Mouse (Mus musculus): Measurements from ENCODE around the gene Fstl5.

Fstl5 gene

GRCm38 (mm10) chr3:76508811-76509210 lies 434.7 kb downstream of the Fstl5 start:
- no peak for DNase-seq (ENCODE audit: low spot score in 2 of 2)

DNA sequence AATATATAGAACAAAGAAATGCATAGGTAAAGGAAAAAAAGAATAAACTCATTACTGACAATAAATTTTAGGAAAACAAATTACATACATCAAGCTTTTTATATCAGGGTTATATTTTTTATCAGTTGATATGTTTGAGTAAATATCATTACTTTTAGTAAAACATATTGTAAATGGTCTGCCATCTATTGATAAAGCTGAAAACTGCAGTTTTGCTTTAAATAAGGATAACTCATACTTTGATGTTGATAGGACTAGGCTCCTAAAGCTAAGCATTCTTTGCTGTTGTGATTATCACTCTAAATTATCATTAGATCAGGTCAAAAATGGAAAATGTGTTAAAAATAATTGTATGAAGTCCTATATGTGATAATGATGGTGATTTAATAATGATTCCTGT lies 493.3 kb downstream of the Fstl5 start:
- DNase-seq (ENCODE audit: low spot score in 2 of 2), result no peak

GRCm38 (mm10) chr3:76572478-76572877 lies 498.4 kb downstream of the Fstl5 start:
- DNase-seq (ENCODE audit: low spot score in 2 of 2), result no peak

GRCm38 (mm10) chr3:76572920-76573541 lies 499.0 kb downstream of the Fstl5 start:
- DNase-seq (ENCODE audit: low spot score in 2 of 2), result no peak

DNA sequence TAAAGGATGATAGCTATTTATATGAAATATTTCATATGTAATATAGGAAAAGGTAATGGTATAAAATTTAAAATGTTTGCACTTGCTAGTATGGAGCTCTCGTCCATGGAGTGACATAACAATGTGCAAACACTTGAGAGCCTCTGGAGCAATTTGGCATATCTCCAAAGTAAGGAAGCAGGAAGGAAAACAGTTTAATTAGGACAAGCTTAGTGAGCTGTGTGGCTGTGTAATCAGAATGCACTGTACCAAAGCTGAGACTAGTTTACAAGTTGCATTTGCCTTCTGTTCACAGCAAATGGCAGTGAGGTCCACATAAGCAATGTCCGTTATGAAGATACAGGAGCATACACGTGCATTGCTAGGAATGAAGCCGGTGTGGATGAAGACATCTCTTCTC lies 519.1 kb downstream of the Fstl5 start:
- no peak for DNase-seq (ENCODE audit: low spot score in 2 of 2)

- DNase-seq (ENCODE audit: low spot score in 2 of 2), result no peak
Observed at GRCm38 (mm10) chr3:76620044-76620443, 546.0 kb downstream of the Fstl5 start.

GRCm38 (mm10) chr3:76654243-76654642 lies 580.2 kb downstream of the Fstl5 start:
- DNase-seq (ENCODE audit: low spot score in 2 of 2), result no peak

GRCm38 (mm10) chr3:76670859-76671258 lies 596.8 kb downstream of the Fstl5 start:
- no peak for DNase-seq (ENCODE audit: low spot score in 2 of 2)

GRCm38 (mm10) chr3:76676006-76676405 lies 601.9 kb downstream of the Fstl5 start:
- peak; percentile 24 to 41 for DNase-seq (ENCODE audit: low spot score in 2 of 2)

- DNase-seq (ENCODE audit: low spot score in 2 of 2), result peak in 1 of 2 experiments; percentile 30
Observed at GRCm38 (mm10) chr3:76679853-76680545, 605.9 kb downstream of the Fstl5 start.

DNA sequence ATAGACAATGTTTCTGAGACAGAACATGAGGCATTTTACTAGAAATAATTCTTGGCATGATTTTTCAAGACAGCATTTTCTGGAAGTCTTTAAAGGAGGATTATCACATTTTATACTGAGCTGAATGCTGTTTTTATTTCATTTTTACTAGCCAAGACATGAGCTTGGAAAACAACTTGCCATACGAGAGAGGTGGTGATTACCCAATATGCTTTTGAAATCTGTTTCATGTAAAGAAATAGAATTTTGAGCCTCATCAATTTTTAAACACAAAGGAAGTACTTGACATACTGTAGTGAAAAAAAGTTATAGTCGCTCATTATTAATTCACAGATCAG lies 606.4 kb downstream of the Fstl5 start:
- no peak for DNase-seq (ENCODE audit: low spot score in 2 of 2)

DNA sequence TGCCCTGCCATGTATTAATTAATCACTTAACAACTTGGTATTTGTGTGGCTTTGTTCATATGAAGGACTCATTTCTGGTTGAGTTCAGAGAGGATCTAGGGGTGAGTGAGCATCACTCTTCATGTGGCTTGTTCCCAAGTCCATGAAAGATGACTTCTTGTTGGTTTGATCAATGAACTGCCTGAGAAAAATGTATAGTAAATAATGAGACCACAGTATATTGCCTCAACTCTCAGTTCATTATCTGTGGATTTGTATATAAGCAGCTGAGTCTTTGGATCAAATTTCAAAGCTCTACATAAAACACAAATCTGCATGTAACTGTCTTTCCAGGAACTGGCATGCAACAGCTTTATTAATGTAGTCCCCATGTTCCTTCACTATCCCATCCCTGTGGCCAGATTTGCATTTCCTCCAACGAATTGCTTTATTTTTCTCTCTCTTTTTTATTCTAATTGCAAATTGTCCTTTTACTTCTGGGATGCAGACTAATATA lies 623.1 kb downstream of the Fstl5 start:
- no peak for DNase-seq (ENCODE audit: low spot score in 2 of 2)

DNA sequence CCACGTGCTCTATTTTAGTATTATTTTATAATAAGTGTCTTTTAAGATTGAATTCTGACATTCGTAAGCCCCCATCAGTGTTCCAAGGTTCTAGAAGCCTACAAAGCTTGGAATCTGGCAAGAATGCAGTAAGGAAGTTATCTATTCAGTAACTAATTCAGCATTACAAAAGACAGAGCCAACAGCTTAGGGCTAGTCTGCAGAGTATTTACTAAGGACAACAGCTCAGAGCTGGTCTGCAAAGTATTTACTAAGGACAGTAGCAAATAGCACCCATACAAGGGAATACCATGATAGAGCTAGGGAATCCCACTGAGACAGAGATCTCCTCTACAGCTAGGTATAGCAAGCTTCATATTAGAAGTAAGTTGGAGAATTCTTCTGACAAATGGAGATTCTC lies 665.2 kb downstream of the Fstl5 start:
- no peak for DNase-seq (ENCODE audit: low spot score in 2 of 2)

Measured in right cerebral cortex, postnatal 10 days (tissue).